Mouse (Mus musculus) urinary bladder, postnatal 25 days (tissue): ENCODE results near the gene Stk32c.

Source experiments
- DNase-seq: peaks from one replicate; pipeline ENCODE4 v3.0.0; 2022; ENCODE audit warnings: low spot score

The Stk32c gene

DNA sequence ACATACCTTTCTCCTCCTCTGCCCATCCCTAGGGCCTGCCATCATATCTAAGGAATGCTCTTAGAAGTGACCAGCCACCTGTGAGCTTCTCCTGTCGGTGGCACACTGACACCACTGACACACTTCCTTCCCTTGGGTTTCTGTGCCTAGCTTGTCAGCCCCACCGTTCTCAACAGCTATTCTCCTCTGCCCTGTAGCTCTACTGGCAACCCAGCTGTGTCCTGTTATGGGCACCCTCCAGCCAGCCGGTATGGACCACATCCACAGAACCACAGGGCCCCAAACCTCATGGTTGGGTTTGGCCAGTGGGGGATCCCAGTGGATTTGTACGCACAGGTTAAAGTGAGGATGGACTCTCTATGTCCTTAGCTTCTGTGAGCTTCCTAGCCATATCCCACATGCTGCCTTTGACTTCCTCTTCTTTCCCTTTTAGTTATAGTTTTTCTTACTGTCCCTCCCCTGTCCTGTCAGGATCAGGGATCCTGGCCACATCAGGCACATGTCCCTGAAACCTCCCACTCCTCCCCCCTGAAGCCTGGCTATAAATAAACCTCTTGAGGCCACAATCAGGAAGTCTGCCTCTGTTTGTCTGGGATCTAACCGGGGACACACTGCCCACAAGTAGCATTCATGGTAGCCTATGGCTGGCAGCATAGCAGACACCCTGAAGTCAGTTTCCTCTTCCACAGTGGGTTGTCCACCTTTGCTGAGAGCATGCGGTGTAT, 15.5 kb upstream of the Stk32c start:
- no peak for DNase-seq

DNA sequence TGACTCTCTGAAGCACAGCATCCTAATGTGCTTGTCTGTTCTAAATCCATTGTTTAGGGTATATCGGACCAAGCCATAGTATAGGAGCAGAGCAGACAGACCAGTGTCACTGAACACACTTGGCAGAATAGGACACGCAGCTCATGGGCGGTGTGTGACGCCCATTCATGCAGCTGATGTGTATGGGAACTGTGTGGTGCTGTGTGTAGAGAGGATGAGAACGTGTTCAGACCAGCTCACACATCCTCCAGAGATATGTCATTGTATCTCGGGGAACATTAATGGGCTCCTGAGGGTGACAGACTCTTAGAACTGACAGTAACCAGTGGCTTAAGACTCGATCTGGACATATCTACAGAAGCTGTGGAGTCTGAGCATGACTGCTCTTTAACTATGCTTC, 13.3 kb upstream of the Stk32c start:
- DNase-seq, result no peak

DNA sequence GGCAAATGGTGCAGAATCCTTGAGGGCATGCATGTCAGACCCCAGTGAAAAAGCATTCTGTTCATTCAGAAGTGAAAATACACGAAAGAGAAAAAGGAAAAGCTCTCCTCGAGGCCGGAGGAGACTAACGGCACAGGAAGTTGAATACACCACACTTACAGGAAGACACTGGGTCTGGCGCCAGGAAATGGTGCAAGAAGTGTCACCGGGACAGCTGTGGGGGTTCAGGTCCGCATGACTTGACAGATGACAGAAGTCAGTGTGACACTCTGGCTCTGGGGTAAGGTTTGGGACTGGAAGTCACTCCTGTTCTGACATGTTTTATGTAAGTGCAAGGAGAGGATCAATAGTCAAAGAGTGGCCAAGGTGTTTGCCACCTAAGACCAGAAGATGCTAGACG, 11.6 kb upstream of the Stk32c start:
- no peak for DNase-seq

DNA sequence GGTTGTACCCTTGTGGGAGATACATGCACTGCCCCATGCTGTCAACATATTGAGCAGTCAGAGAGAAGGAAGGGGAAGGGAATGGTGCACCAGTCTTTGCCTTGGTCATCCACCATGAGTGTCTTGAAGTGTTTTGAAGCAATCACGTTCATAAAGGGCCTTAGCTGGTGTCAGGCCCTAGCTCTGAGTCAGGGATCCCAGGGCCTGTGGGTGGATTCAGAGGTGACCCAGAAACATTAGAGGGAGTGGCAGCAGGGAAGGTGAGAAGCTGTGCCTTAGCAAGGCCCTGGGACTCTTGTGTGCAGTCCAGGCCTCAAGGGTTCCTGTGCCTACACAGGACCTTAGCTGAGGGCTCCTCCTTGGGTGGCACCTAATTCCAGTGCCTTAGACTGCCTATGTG, 11.0 kb upstream of the Stk32c start:
- DNase-seq, result no peak

DNA sequence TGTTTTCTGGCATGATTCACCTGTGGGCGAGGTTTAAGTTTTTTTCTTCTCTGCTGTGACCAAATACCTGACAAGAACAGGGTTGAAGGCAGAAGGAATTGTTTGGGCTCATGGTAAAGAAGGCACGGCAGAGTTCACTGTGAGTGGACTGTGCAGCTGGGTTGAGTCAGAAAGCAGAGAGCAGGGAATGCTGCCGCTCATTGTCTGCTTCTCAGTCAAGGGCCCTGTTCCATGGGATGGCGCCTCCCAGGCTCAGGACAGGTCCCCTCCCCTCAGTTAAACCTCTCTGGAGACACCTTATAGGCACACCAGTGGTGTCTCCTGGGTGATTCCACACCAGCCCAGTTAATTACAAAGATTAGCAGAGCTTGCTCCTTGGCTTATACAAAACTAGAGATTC, 9.2 kb upstream of the Stk32c start:
- DNase-seq, result no peak

DNA sequence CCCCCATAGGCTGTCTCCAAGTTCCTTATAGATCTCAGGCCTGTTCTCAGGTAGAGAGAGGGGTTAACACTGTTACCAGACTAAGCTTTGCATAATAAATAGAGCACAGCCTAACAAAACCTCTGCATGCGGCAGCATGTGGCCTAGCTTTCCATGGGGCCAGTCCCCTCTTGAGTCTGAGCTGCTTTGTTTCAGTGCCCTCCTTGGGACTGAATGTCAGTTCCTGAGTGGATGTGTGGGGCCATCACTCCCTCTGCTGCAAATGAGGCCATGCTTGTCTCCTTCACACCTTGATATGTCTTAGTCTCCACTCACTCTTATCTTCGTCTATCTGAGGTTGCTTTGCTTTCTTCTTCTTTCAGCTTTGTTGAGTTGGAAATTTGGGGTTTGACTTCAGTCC, 8.7 kb upstream of the Stk32c start:
- no peak for DNase-seq

DNA sequence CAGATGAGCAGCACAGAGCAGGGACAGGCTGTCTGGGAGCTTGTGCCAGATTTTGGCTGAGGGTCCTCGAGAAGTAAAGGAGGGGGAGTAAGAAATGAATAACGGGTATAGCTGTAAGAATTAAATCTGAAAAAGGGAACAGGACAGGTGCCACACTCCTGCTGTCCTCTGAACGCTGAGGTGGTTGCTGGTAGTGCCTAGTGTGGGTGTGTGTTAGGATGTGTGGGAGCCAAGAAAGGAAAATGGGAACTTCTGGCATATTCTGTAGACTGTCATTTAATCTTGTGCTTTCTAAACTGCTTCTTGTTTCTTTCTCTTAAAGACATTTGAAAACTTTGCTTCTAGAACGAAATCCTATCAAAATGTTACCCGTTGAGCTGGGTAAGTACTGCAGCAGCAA, 8.0 kb upstream of the Stk32c start:
- DNase-seq, result no peak

DNA sequence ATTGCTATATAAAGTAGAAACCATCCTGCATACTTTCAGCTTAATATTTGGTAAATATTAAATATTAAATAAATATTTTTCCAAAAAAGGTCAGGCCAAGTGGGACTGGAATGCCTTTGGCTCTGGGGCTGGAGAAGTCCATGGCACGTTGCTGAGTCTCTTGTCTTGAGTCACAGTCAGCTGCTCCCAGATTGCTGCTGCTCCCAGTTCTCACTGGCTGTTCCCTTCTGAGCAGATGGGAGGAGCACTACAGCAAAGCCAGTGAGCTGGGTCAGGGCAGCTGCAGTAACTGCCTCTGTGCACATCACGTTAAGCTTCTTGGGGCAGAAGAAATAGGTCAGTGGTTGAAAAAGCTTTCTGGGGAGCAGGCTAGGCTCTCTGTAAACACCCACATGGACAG, 7.2 kb upstream of the Stk32c start:
- no peak for DNase-seq

DNA sequence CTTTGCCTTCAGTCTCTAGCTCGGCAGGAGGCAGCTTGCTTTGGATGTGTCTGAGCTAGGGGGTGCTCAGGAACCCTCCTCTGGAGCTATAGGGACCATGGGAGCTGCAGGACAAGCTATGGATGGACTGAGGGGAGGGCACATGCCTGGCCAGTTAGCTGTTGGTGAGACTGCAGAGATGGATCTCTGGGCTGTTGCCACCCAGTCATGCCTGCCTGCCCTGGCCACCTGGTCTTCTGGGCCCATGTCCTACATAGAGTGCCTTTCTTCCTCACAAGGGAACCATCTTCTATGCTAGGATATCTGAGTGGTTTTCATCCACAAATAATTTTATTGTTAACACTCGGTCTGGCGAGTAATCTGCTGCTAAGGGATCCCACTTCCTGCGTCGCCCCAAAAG, 6.4 kb upstream of the Stk32c start:
- no peak for DNase-seq

DNA sequence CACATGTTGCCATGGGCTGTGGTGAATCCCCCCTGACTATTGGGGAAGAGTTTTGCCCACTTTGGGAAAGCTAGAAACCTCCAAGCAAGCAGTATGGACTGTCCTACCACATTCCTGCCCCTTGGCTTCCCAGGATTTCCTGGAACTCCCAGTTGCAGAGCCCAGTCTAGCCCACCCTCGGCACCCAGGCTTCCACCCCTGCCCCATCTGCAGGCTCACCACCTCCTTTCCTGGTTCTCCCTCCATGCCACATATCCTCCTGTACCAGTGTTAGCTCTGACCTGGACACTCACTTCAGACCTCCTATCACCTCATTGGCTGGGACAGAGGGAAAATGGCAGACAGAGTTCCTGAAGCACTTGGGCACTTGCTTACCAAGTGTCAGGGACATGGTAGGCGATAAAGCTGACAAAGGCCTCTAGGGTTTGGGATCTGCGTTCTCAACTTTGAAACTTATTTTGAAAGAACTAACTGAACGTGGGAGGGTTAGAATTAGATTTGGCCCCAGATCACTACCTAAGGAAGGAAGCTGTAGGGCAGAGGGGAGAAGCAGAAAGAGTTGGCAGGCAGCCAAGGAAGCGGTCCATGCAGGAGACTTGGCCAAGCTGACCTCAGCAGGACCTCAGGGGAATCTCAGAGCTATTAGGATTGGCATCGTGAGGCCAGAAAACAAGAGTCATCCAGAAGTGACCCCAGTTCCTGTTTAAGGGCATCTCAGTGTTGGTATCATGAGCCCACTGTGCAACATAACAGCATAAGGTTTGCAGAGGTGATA, 5.7 kb upstream of the Stk32c start:
- no peak for DNase-seq

DNA sequence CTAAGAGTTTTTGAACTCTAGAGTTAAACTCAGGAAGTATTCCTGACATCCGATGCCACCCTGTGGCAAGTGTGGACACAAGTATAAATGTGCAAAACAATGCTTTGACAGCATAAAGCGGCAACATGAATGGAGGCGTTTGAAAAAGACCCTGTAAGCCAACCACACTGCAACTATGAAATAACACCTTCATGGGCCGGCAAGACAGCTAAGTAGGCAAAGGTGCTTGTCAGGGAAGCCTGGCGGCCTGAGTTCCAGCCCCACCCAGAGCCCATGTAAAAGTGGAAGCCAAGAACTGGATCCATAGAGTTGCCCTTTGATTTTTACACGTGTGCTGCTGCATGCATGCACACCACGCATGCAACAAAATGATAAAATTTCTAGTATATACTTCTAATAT, 3.9 kb upstream of the Stk32c start:
- no peak for DNase-seq

DNA sequence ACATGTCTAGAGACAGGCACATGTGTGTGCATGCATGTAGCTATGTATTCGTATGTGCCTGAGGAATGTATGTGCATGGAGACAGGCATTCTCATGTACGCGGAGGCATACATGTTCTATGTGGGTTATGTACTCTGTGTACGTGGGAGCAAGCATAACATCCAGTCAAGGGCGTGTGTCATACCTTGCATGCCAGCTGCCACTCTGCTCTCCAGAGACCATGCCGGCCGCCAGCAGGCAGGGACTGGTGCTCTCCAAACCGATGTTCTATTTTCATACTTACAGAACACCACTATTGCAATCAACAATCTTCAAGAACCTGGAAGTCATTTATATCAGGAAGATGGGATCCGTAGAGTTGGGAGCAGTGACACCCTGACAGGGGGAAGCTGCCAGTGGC, 3.4 kb upstream of the Stk32c start:
- DNase-seq, result no peak

DNA sequence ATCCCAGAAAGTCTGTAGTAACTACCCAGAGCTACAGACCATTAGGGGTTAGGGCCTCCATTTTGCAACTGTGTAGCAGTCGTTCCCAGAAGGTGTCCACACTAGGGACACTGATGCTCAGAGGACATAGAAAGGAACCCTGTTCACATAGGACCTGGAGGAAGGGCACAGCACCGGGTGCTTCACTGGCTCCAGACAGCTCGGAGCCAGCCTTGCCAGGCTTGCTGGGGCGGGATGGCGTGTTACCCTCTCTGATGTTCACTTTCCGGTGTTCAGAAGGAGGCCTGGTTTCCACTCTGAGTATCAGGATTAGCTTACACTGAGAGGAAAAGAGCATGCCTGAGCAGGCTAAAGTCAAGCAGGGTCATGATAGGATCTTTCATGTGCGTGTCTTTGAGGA, 2.8 kb upstream of the Stk32c start:
- DNase-seq, result no peak

DNA sequence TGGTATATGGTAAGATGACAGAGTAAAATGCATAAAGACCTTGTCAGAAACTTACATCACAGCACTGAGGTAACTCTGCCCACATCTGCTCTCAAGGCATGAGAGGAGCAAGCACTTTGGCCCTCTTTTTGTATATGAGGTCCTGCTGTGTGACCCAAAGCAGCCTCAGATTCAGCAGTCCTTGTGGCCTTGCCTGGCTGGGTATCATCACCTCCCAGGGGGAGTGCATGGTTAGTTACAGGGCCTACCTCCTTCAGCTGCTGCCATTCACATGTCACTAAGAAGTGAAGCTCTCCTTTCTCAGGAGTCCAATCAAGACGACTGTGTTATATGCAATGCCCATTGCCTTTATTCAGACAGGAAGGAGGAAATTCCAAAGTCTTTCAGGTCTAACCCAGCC, 2.4 kb upstream of the Stk32c start:
- no peak for DNase-seq

DNA sequence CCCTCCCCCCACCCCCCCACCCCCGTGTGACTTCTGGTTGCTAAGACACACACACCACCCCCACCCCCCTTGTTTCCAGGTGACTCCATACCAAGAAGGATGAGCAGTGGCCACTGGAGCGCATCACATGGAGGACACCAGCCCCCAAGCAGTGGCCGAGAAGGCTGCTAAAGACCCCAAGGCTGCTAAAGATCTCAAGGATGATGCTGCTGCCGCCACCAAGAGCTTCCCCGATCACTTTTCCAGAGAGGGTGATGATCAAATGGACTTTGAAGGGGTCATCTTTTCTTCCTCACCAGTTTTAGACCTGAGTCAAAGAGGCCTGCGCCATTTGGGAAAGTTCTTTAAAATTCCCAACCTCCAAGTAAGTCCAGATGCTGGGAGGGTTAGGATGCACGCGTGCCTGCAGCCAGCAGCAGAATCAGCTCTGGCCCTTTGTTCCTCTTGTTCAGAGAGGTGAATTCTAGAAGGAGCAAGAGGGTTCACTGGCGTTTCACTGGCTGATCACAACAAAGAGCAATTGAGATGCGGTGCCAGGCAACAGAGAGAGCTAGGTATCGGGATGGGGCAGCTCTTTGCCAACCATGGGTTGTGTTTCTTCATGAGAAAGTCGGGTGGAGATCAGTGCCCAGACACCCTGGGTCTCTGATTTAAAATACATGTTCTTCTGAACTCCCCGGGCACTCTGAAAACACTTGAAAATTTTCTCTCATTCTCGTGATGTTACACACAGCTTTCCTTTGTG, 1.7 kb upstream of the Stk32c start:
- DNase-seq, result no peak

DNA sequence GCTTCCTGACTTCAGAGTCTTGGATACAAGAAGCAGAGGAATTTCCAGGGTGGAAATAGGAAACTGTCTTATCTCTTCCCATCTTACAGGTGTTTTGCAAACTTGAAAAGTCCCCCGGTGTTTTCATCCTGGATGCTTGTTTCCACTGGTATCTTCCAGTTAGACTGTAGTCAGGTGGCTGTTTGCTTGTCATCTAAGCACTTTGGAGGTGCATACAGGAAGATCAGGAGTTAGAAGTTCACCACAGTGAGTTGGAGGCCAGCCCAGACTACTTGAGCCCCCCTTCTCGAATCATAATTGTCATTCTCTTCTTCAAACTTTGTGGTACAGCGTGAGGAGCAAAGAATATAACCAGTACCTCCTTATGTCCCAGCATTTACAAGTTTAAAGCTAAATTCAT, 1.1 kb upstream of the Stk32c start:
- no peak for DNase-seq

DNA sequence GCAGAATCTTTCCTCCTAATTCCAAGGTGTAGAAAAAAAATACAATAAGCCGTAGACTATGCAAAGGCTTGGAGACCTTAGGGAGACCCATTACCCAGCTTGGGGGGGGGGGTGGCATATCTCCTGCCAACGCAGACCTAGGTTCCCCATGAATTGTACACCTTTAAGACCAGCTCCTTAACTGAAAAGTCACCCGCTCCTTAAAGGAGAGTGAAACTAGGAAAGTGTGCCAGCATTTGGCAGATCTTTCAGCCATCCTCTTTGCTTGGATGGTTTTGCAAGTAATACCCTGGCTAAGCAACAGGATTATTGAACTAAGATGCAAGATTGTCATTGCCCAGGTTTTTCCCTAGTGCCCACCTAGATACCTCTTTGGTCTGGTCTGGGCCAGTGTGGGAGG, 644 bp upstream of the Stk32c start:
- no peak for DNase-seq

DNA sequence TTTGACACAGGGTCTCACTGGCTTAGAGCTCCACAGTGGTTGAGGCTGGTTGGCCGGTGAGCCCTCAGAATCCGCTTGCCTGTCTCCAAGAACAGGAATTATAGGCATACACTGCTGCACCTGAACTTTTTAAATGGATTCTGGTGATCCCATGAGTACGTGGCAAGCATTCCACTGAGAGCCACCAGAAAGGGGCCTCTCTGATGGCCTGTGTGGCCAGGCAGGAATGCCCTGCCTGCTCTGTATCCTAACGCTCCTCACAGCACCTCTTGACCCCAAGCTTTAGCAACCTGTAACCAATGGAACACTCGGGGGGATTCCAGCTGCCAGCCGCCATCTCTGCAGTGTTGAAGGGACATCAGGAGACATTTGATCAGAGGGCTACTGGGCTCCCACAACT, 1.3 kb downstream of the Stk32c start:
- DNase-seq, result no peak

DNA sequence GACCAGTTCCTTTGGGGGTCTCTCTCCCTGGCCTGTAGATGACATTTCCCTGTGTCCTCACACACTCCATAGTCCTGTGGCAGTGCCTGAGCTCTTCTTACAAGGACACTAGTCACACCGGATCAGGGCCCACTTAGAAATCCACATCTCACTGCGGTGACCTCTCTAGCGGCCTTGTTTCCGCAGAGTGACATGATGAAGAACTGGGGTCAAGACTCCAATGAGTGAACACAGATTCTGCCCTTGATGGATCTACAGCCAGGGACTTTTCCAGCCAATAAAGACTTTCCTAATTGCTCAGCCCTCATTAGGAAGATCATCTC, 4.4 kb downstream of the Stk32c start:
- DNase-seq, result no peak

DNA sequence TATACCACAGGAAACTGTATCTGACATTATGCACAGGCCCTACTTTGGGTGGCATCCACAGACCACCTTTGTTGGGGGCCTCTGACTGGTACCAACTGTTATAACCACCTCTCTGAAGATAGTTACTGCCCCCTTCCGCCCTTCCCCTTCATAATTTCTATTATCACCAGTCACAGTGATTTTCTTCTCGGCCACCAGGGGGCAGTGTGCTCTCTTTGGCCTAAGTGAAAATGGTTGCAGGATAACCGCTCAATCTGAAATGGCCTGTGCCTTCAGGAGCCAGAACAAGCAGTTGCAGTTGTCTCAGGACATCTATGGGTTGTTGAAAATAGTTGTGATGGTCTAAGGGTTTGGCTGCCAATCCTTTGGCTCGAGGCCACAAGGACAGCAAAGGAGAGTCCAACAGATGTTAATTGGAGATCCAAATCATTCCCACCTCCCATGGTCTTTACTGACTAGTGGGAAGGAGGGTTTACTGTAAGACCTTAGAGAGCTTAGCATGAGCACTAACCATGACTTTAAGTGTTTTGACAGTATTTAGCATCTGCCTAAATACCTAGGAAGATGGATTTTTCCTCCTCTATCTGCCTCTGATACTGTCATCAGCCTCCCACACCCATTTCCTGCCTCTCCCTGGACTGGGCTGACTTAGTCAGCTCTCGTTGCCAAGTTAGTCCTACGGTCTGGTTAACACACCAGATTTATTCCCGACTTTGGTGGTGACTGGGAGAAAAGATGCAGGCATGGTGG, 4.9 kb downstream of the Stk32c start:
- peak; percentile 53 for DNase-seq

DNA sequence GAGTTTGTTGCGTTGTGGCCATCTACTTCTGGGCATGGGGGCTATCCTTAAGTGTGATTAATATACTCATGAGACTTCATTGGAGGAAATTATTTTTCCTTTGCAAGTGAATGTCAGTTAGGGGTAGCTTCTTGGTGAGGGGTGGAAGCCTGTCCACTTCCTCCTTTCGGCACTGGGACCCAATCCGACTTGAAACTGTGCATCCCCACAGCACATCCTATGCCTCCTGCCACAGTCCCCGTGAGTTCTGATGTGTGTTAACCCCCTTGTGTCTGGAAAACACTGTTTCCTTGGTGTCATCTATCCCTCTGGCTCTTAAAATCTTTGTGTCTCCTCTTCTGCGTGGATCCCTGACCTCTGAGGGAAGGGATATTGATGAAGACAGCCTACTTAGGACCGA, 11.9 kb downstream of the Stk32c start:
- DNase-seq, result no peak

DNA sequence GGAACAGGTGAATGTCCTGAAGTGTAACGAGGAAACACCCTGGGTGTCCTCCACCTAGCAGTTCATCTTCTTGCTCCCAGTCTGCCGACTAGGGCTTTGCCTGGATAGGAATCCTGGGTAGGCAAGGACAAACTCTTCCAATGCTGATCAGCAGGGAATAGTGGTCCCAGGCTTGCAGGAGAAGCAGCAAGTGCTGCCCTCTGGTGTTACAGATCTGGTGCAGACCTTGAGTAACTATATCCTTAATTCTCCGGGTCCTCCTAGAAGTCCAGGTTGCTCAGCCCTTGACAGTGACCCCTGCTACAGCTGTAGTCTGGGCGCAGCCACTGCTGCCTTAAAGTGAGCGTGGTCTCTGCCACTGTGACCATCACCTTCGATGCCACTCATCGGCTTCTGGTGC, 13.0 kb downstream of the Stk32c start:
- DNase-seq, result peak; percentile 40

DNA sequence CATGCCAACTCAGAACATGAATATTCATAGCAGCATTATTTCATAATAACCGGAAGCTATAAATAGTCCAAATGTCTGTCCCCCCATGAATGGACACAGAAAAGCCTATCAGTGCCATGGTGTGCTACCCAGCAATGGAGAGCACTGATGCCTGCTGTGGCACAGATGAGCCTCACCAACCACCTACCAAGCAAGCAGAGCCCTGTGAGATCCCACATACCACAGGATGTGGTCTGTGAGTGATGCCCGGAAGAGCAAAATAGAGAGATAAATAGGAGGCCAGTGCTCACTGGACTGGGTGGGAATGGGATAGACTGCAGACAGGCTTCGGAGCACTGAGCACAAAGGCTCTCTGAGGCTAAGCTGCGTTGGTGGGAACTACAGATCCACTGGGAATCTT, 16.1 kb downstream of the Stk32c start:
- DNase-seq, result no peak
